Mouse (Mus musculus): ENCODE results near the gene Rec114.

DNA sequence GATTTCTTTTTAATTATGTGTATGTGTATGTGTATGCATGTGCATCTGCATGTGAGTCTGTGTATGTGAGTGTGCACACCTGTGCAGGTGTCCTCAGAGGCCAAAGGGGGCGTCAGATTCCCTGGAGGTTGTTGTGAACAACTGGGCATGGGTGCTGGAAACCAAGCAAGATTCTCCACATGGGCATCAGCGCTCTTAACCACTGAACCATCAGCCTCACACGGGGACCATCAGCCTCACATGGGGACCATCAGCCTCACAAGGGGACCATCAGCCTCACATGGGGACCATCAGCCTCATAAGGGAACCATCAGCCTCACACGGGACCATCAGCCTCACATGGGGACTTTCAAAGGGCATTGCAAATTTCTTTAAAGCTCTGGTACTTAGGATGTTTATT, 53.1 kb downstream of the Rec114 start:
- TF ChIP-seq CTCF (conservative IDR thresholded peaks at IDR 0.05; ENCODE audit: insufficient read depth, insufficient read length, low read depth, low read length) (no peak), POLR2A (IDR thresholded peaks at IDR 0.05; ENCODE audit: low read depth, low read length) (no peak)

Data from kidney, adult 2 months (tissue).